Mouse (Mus musculus) myocyte (in vitro differentiated cells): ENCODE results near the gene Ubxn1.

ENCODE experiments used
- E2F4 ChIP-seq: IDR thresholded peaks from one replicate; pipeline ENCODE4 v1.6.1; 2011; ENCODE audit warnings: mild to moderate bottlenecking, control low read depth, moderate library complexity; ENCODE audit not compliant: insufficient read depth
- MAX ChIP-seq: IDR thresholded peaks from one replicate; pipeline ENCODE4 v1.6.1; 2011; ENCODE audit warnings: low read depth, mild to moderate bottlenecking, control low read depth
- MYOD1 ChIP-seq, 3 experiments: IDR thresholded peaks; one replicate each; pipeline ENCODE4 v1.6.1; 2011; ENCODE audit warnings: control low read depth in 2 of 3, low read depth in 2 of 3, mild to moderate bottlenecking in 2 of 3, moderate library complexity in 1 of 3; ENCODE audit not compliant: insufficient read length in 2 of 3, control insufficient read depth in 1 of 3
- MYOG ChIP-seq, 3 experiments: IDR thresholded peaks; one replicate each; pipeline ENCODE4 v1.6.1; 2011; ENCODE audit warnings: control low read depth in 2 of 3, low read depth in 2 of 3, mild to moderate bottlenecking in 2 of 3; ENCODE audit not compliant: insufficient read length in 2 of 3, control insufficient read depth in 1 of 3, insufficient read depth in 1 of 3
- POLR2A ChIP-seq: IDR thresholded peaks from one replicate; pipeline ENCODE4 v1.6.1; 2011; ENCODE audit warnings: low read depth, mild to moderate bottlenecking, control low read depth, moderate library complexity; ENCODE audit not compliant: insufficient read length
- POLR2AphosphoS2 ChIP-seq: IDR thresholded peaks from one replicate; pipeline ENCODE4 v1.6.1; 2011; ENCODE audit warnings: low read depth, control low read depth; ENCODE audit not compliant: insufficient read length
- SRF ChIP-seq: IDR thresholded peaks from one replicate; pipeline ENCODE4 v1.6.1; 2011; ENCODE audit warnings: low read depth; ENCODE audit not compliant: control insufficient read depth, insufficient read length
- TCF12 ChIP-seq: IDR thresholded peaks from one replicate; pipeline ENCODE4 v1.6.1; 2011; ENCODE audit warnings: mild to moderate bottlenecking, control low read depth; ENCODE audit not compliant: poor library complexity, insufficient read depth, severe bottlenecking

DNA sequence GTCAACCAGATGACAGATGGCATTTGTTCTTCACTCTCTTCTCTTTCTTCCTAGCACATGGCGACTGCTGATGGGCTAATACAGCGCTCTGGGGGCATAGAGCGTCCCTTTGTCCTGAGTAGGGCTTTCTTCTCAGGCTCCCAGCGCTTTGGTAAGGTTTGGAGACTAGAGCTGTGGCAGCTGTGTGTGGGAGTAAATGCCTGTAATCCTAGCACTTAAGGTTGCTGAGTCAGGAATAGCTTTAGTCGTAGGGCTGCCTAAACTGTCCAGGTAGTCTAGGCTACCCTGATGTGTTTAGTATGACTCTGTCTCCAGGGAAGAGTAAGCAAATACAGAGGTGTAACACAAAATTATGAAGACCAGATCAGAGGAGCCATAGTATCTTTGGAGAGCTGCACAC lies 40.5 kb downstream of the Ubxn1 start:
- TF ChIP-seq SRF (no peak), MYOG (IDR thresholded peaks at IDR 0.05; ENCODE audit: control insufficient read depth in 1 of 3, insufficient read depth in 1 of 3, insufficient read length in 2 of 3, low read depth in 2 of 3) (no peak), POLR2A (no peak), TCF12 (no peak), MAX (no peak), POLR2AphosphoS2 (no peak), E2F4 (no peak), MYOD1 (IDR thresholded peaks at IDR 0.05; ENCODE audit: control insufficient read depth in 1 of 3, insufficient read length in 2 of 3, low read depth in 2 of 3) (no peak)
